Mouse (Mus musculus): ENCODE measurements around the gene Kpna1.
"Not testable (repeated sequence)": the region's sequence is repeated elsewhere in the genome, so short reads cannot be mapped to it uniquely, and the experiment has no call there.

Kpna1 gene

DNA sequence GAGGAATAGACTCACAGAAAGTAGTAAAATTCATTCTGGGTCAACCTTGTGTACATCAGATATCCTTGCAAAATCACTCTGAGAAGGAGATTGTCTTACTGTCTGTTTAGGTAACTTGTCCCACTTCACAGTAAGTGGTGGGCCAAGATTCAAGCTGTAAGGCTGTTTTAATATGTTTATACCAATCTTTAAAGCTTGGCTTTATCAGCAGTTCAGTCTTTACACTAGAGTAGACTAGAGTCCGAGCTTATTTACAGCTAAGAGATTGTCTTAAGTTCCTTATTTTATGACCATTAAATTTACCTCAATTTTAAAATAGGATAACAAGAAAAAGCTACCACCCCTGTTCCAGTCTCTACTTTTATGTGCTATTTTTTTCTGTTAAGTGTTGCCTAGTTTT, 9.4 kb downstream of the Kpna1 start:
- DNase-seq (ENCODE audit: low read depth, low spot score) = no peak

DNA sequence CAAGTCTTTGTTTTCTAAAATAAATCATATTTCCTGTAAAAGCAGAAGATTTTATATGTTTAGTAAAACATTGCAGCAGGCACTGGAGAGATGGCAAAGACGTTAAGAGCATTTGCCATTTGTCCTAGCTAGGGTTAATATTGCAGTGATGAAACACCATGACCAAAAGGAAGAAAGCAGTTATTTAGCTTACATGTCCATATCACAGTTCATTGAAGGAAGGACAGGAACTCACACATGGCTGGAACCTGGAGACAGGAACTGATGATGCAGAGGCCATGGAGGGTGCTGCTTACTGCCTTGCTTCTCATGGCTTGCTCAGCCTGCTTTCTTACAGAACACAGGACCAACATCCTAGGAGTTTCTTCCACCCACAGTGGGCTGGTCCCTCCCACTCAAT, 13.8 kb downstream of the Kpna1 start:
- no peak for DNase-seq (ENCODE audit: low read depth, low spot score)

DNA sequence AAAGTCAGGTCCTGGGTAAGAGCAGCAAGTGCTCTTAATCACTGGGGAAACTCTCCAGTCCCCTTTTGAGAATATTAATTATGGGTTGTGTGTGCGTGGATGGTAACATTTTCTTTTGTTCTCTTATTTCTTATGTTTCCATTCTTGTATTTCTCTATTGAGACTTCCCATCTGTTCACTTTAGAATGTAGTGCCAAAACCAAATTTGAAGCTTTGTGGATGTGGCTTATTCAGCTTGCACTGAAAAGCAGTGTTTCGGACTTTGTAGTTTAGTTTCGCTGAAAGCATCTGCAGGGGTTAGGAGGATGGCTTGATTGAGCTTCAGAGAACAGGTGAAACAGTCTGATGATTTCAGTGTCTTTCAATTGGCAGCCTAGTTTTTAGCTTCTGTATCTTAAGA, 14.8 kb downstream of the Kpna1 start:
- DNase-seq (ENCODE audit: low read depth, low spot score) = no peak

DNA sequence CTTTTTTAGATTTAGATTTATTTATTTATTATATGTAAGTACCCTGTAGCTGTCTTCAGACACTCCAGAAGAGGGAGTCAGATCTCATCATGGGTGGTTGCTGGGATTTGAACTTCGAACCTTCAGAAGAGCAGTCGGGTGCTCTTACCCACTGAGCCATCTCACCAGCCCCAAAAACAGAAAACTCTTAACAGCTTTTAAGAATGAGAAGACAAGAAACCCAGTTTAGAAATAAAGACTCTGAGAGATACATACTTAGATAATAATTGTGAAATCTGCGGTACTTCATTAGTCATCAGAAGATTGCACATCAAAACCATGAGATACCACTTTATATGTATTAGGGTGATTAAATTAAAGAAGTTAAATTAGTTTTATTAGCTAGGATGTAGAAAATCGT, 20.3 kb downstream of the Kpna1 start:
- DNase-seq (ENCODE audit: low read depth, low spot score) = not testable (repeated sequence)

DNA sequence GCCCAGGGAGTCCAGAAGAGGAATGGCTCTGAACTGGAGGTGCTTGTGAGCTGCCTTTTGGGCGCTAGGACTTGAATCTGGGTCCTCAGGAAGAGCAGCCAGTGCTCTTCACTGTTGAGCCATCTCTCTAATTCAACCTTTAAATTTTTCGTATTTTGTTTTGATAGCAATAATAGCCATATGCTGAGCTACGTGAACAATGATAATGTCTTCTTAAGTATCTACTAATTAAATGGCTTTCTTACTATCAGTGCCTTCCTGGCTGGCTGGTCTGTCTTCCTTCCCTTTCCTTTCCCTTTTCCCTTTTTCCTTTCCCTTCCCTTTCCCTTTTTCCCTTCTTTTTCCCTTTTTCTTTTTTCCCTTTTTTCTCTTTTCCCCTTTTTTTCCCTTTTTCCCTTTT, 29.8 kb downstream of the Kpna1 start:
- DNase-seq (ENCODE audit: low read depth, low spot score) = no peak

DNA sequence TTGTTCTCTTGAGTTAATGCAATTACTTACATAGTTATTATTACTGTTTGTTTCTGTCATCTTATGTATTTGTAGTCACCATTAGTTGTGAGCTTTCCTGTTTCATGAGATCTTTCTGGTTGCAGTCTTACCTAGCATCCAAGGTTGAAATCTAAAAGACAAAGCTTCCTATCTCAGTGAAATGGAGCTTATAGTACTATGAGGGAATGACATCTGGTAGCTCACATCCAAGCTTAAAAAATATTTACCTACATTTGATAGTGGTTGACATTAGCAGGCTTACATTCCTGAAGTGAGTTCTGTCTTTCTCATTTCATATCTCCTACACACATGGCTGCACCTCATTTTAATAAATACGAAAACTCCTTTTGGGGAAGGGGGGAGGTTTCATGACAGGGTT, 37.8 kb downstream of the Kpna1 start:
- DNase-seq (ENCODE audit: low read depth, low spot score) = no peak

DNA sequence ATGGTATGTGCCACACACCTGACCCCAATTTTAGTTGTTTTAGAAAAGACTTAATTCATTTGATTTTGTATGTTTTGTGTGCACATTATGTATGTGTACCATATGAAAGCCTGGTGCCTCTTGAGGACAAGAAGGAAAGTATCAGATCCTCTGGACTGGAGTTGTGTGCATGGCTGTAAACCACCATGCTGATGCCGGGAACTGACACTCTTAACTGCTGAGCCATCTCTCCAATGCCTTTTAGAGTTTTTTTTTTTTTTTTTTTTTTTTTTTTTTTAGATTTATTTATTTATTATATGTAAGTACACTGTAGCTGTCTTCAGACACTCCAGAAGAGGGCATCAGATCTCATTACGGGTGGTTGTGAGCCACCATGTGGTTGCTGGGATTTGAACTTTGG, 49.6 kb downstream of the Kpna1 start:
- not testable (repeated sequence) for DNase-seq (ENCODE audit: low read depth, low spot score)

DNA sequence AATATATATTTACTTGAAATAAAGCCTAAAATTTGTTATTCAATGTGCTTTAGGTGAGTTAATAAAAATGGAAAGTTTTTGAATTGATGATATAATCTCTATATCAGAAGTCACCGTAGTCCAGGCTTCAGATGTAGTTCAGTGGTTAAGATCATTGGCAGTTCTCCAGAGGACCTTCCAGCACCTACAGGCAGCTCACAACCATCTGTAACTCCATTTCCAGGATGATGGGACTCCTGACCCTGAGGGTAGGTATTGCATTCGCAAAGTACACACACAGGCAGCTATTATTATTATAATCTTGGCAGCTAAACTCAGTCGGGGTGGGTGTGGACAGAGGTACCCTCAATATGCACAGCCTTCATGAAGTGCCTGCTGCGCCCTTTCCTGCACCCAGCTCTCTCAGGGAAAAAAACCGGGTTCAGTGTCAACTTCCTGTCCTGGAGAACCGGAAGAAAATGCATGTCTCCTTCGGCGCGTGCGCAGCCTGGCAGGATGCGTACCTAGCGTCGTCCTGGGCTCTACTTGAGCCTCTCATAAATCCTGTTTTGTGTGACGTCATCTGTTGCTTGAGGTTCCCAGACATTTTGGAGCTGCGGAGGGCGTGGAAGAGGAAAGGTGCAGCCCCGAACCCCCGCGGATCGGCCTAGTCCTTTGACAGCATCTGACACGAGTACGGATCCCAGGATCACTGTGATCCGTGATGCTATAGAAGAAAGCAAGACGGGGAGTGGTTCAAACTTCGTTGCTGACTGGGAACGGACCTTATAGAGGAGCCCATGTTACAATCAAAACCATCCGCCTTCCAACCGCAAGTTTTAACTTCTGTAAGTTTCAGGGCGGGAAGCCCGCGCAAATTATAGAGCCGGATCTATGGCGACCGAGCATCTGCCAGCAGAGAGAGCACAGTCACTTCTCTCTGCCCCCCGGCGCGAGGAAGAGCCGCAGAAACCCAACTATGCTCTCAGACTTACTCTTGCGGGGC, 62.4 kb downstream of the Kpna1 start, which contains the start of gene Wdr5b:
Wdr5b (plus strand) TSS at position 551 of the 985 bp plus-strand sequence.
- DNase-seq (ENCODE audit: low read depth, low spot score) = peak; percentile 97

DNA sequence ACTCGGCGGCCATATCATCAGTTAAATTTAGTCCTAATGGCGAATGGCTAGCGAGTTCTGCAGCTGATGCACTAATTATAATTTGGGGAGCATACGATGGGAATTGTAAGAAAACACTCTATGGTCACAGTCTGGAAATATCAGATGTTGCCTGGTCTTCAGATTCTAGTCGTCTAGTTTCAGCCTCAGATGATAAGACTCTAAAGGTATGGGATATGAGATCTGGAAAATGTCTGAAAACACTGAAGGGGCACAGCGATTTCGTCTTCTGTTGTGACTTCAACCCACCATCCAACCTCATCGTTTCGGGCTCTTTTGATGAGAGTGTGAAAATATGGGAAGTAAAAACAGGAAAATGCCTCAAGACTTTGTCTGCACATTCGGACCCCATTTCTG, 63.1 kb downstream of the Kpna1 start:
- no peak for DNase-seq (ENCODE audit: low read depth, low spot score)

DNA sequence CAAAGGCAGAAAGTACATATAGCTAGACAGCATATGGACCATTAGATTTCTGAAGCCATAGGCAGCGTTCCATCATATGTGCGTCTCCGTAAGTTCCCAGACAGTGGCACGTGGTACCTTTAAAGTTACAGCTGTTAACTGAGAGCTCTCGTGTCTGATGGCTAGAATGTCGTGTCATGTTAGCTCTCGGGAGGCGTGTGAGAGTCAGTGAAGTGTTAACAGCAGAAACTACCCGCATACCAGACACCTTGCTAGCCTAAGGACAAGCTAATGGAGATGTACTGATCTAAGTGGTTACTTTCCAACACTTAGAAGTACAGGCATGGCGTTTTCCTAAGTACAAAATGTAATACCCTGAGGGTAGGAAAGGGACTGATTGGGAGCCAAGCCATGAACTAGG, 64.5 kb downstream of the Kpna1 start:
- no peak for DNase-seq (ENCODE audit: low read depth, low spot score)

DNA sequence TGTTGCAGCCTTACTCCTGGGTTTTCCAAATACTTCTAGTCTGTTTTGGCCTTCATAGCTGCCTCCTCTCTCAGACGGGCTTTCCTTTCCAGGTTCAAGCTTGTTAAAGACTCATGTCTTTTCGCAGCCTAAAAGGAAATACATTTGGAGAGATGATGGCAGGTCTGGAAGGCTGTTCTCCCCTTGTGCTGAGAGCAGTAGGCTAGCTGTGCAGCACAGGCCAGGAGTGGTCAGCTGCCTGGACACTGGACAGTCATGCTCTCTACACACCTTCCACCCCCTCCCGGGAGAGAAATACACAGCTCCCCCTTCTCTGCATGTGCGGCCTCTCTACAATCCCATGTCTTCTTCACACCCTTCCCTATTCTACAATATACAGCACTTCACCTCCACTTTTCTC, 65.4 kb downstream of the Kpna1 start:
- DNase-seq (ENCODE audit: low read depth, low spot score) = no peak

DNA sequence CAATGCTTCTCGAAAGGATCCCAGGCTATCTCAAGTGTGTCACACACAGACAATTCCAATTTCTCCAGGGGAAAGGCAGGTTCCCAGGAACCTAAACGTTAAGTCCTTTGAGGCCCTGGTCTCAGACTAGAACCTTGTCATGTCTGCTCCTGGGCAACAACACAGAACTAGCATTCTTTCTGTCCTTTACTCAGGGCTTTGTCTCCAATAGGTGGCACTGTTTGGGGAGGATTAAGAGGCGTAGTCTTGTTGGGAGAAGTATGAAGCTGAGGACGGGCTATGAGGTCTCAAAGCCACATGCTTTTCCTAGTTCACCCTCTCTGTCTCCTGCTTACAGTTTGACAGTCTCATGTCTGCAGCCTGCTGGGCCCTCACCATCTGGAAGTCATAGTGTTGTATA, 69.0 kb downstream of the Kpna1 start:
- no peak for DNase-seq (ENCODE audit: low read depth, low spot score)

DNA sequence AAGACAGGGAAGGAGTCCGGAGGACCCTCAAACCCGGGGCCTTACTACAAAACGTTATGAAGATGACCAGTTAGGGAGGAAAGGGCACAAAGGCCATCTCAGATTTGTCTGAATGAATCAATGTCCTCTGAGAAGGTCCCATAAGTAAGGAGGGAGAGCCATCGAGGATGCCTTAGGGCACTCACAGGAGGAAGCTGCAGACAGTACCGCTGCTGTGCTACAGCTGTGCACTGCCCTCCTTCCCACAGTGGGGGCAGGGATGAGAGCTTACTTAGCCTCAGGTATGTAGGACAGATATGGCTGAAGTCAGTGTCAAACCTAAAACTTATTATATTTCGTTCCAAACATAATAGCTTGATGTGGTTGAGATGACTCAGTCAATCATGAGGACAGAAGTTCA, 72.9 kb downstream of the Kpna1 start:
- DNase-seq (ENCODE audit: low read depth, low spot score) = no peak

DNA sequence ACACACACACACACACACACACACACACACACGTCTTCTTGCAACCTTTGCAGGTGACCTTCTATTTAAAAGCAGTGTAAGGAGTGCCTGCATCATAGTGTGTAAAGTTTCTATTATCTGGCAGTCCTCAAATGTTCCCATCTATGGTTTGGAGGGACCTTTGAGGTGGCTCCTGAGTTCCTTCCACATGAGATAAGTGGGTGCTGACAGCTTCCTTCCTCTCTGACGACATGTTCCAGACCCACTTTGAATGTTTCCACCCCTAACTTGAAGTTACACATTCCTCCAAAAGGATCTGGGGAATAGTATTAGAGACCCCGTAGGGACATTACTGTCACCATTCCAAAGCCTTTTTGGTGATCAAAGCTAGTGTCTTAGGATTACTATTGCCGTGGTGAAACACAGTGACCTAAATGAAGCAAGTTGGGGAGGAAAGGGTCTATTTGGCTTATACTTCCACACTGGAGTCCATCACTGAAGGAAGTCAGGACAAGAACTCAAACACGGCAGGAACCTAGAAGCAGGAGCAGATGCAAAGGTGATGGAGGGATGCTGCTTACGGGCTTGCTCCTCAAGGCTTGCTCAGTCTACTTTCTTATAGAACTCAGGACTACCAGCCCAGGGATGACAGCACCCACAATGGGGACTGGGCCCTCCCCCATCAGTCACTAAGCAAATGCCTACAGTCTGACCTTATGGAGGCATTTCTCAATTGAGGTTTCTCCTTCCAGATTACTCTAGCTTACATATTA, 75.2 kb downstream of the Kpna1 start:
- no peak for DNase-seq (ENCODE audit: low read depth, low spot score)

DNA sequence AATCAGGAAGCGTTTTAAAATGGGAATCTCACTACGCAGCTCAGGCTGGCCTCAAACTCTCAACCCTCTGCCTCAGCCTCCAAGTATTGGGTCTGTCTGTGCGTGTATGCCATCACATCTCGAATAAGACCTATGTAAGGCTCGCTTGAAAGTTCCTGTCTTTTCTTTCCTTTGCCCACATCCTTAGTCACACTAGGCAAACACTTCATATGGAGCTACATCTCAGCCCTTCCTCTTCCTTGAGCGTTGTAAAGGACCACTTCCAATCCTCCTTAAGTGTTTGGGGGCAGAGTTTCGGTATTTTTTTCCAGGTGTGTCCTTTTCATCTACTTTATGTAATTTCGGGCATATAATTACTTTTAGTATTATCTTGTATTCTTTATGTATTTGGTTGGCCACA, 76.4 kb downstream of the Kpna1 start:
- DNase-seq (ENCODE audit: low read depth, low spot score) = no peak

DNA sequence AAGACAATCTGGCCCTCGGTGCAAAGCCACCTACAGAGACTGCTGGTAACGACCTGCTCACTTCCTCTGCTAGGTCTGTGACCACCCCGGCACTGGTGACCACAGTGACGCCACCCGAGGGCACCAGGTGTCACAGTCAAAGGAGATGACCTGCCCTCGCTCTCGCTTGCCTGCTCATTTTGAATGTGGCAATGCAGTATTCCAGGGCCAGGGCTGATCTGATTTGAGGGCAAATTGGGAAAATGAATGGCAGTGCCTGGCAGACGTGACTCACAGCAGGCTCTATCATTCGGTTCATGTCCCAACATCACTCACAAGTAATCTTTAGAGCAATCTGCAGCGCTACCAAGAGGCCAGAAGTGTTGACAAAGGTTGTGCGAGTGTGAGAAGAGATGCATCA, 77.9 kb downstream of the Kpna1 start:
- DNase-seq (ENCODE audit: low read depth, low spot score) = no peak

DNA sequence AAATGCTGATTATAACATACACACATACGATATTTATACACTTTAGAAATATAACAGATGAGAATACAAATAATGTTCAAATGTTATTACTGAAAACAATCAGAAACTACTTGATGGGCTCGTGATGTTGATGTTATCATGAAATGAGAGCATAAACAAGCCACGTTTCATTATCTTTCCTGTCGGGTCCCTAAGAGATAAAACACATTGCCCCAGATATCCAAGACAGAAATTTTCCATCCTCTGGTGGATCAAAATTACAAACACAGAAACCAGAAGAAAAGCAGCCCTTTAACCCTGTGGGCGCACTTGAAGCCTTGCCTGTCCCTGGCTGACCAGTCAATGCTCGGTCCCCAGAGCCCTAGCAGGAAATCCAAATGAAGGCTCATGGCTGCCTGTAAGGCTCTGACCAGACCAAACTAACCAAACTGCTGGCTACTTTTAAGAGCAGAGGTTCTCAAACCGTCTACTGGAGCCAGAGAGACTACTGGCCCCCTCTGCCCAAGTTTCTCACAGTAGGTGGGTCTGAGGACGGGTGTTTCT, 79.5 kb downstream of the Kpna1 start:
- DNase-seq (ENCODE audit: low read depth, low spot score) = no peak

DNA sequence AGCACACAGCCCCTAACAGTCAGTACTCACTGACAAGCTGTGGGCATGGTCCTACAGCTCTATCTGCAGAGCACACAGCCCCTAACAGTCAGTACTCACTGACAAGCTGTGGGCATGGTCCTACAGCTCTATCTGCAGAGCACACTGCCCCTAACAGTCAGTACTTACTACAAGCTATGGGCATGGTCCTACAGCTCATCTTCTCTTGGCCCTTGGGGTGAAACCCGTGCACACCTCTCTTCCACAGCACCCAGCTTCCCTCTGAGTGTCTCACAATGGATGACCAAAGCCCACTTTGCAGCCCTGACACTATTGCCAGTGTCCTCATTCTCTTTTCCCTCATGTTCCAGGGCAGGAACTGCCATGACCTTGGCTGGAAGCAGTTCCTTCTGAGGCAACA, 84.0 kb downstream of the Kpna1 start:
- DNase-seq (ENCODE audit: low read depth, low spot score) = not testable (repeated sequence)

DNA sequence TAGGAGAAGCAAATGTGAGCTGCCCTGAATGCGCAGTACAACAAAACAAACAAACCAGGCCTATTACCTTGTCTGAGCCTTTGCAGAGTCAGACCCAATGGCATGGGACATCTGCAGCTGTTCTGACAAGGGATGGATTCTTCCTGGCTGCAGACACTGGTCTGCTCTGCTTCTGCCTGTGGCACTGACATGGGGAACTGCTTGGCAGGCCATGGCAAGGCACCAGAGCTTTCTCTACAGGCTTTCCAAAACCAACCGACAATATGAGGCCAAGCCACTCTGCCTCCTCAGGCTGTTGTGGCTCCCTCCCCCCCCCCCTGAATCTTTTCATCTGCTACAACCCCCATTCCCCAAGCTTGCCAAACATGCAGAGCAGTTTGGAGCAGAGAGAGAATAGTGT, 84.8 kb downstream of the Kpna1 start:
- no peak for DNase-seq (ENCODE audit: low read depth, low spot score)

DNA sequence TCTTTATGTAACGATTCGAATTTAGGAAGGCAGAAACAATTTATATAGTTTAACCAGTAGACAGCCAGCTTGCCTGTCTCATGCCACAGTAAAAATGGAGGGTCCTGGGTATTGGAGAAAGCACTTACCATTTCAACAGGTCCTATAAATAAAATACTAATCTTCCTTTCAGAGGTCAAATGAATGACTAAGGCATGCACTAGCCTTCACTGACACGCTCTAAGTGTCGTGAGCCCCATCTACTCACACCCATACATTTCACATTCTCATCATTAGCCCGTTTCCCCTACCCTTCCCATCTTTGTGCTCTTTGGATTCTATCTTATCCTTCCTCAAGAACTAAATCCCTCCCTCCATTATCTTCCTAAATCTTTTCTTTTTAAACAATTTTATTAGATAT, 86.4 kb downstream of the Kpna1 start:
- DNase-seq (ENCODE audit: low read depth, low spot score) = no peak

DNA sequence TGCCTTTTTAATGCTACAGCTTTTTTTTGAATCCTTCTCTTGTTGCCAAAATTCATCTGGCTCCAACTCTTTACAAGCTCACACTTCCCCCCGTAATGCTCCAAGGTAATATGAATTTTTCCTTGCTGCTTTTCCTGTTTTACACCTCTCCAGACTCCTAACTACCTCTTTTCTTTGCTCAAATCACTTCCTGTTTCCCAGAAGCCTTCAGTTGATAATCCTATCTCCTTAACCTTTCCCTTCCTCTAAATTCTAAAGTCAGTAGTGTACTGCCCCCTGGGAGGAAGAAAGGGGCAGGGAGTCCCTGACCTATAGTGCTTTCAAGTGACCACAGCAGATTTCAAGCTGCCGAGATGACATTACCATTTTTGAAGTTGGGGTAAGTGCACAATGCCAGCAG, 89.1 kb downstream of the Kpna1 start:
- DNase-seq (ENCODE audit: low read depth, low spot score) = no peak

DNA sequence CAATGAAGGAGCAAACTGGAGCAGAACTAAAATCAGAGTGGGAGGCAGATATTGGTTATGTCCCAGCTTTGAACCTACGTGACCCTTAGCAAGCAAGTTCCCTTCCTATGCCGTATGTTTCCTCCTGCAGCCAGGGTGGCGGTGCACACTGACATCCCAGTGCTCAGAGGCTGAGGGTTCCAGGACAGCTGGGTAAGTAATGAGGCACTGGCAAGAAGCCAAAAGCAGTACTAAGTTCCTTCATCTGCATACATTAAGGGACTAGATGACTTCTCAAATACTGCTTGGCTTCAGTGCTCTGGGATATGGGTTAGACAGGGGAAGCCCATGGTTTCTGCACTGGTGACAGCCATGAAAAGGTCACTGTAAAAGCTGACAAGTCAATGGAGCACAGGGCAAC, 89.8 kb downstream of the Kpna1 start:
- DNase-seq (ENCODE audit: low read depth, low spot score) = no peak

Measured in mesoderm, embryonic 11.5 days (tissue).